Mouse (Mus musculus) heart, embryonic 12.5 days (tissue): ENCODE measurements around the gene Tmem132c. TPM values are rescaled to one million over a fixed set of nuclear protein-coding genes. Genes with fewer than 3 reads are reported as not detected.

Source experiments
- ATAC-seq: fragments of 200-750 bp; cut with Nextera tagmentation; 2 replicates; pipeline ENCODE4 v1.8.0; 2017; ENCODE audit warnings: moderate TSS enrichment, moderate library complexity; ENCODE audit not compliant: insufficient number of reproducible peaks, low FRiP score
- H3K27ac ChIP-seq: fragments of 300-500 bp; sonication (generic); 2 replicates; pipeline ENCODE4 v1.5.1; 2016; ENCODE audit warnings: mild to moderate bottlenecking, moderate library complexity; ENCODE audit not compliant: poor library complexity, severe bottlenecking
- H3K27me3 ChIP-seq: fragments of 300-500 bp; sonication (generic); replicated peaks from 2 replicates; pipeline ENCODE4 v1.6.1; 2016; ENCODE audit warnings: mild to moderate bottlenecking, moderate library complexity
- H3K36me3 ChIP-seq: fragments of 300-500 bp; sonication (generic); 2 replicates; pipeline ENCODE4 v1.6.1; 2016; ENCODE audit warnings: mild to moderate bottlenecking, moderate library complexity
- H3K4me1 ChIP-seq: fragments of 300-500 bp; sonication (generic); replicated peaks from 2 replicates; pipeline ENCODE4 v1.6.1; 2016; ENCODE audit warnings: mild to moderate bottlenecking
- H3K4me2 ChIP-seq: fragments of 300-500 bp; sonication (generic); 2 replicates; pipeline ENCODE4 v1.6.1; 2016; ENCODE audit warnings: mild to moderate bottlenecking, moderate library complexity
- H3K4me3 ChIP-seq: fragments of 300-500 bp; sonication (generic); 2 replicates; pipeline ENCODE4 v1.5.1; 2016; ENCODE audit warnings: mild to moderate bottlenecking
- H3K9ac ChIP-seq: fragments of 300-500 bp; sonication (generic); 2 replicates; pipeline ENCODE4 v1.6.1; 2016; ENCODE audit warnings: mild to moderate bottlenecking, moderate library complexity
- H3K9me3 ChIP-seq: fragments of 300-500 bp; sonication (generic); replicated peaks from 2 replicates; pipeline ENCODE4 v1.6.1; 2016; ENCODE audit warnings: mild to moderate bottlenecking, moderate library complexity
- WGBS: fragments of 180-500 bp; shearing (Covaris S2); methylation state at CpG from one replicate; pipeline ENCODE4 v1.1.7; 2016; 5-methylcytosine and 5-hydroxymethylcytosine counted together
- polyA plus RNA-seq: library from polyadenylated mRNA; unstranded; fragments of >200 nt; fragmentation: Nextera tagmentation; extraction: Ambion mirVana; gene quantifications from 2 replicates; pipeline ENCODE4 v1.2.1, GENCODE M21; 2016

The Tmem132c gene
- polyA plus RNA-seq, 1 experiment from 2014 or later: 3.4 TPM

DNA sequence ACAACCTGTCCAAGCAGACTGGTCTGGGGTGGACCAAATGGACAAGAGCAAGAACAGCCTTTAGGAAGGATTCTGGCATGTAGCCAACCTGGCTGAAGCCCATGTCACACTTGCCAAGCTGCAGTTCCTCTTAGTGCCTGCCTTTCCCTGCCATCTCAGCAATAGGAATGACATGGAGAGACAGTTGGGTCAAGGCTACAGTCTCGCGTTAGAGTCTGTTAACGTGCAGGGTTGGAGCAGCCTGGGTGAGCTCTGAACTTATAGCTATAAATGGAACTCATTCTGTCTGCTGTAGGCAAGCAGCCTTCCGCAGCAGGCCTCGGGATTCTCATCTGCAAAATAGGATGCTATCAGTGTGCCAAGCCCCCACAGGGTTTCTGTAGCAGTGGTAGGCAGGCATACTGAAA lies 305.0 kb downstream of the Tmem132c start:
- Histone ChIP-seq H3K27me3 (no peaks in the 10 kb centered on the region), H3K36me3 (no peaks in the 10 kb centered on the region), H3K27ac (no peak overlapping the region), H3K9ac (no peak overlapping the region), H3K4me3 (no peak overlapping the region), H3K4me2 (no peak overlapping the region), H3K4me1 (no peaks in the 10 kb centered on the region), H3K9me3 (0 out of 2 replicates have a peak, but pooled peaks cover 4% of the 10 kb centered on the region)
- 85% methylated on average over 5 of the region's 5 CpGs for WGBS
- ATAC-seq: no peak

DNA sequence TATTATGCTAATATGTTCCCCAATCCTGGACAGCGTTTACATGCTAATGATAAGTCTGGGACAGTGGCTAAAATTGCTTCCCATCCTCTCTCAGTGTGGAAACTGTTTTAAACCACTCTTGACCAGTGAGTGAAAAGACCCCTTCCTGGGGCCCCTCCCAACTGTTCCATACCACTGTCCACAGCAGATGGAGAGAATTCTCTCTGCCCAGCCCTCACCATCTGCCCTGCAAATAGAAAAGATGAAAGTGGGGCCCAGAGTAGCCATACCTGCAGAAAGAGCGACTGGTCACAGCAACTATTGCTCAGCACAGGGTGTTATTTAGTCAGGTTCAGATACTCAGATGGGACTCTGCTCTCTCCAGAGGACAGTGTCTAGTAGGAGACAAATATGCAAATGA lies 306.5 kb downstream of the Tmem132c start:
- Histone ChIP-seq H3K4me1 (no peaks in the 10 kb centered on the region), H3K36me3 (no peaks in the 10 kb centered on the region), H3K9me3 (0 out of 2 replicates have a peak, but pooled peaks cover 4% of the 10 kb centered on the region), H3K27ac (no peak overlapping the region), H3K4me2 (no peak overlapping the region), H3K9ac (no peak overlapping the region), H3K27me3 (no peaks in the 10 kb centered on the region), H3K4me3 (no peak overlapping the region)
- WGBS: 66% methylated on average over 2 of the region's 2 CpGs
- ATAC-seq: no peak

DNA sequence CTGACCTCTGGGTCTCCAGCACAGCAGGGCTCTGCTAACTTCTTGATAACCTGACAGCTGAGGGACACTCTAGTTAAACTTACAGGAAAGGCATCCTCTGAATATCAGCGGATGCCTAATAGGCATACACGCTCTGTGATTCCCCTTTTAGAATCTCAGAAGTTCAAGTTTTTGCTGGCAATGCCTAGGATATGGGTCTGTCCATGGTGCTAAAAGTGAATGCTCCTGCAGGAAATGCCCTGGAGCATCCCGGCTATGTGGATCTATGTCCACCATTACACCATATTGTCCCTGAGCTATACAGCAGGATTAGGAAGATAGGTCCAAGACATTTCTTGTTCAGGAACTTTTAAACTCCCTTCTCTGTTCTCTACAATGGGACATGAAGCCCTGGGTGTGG lies 319.5 kb downstream of the Tmem132c start:
- Histone ChIP-seq H3K36me3 (no peaks in the 10 kb centered on the region), H3K4me1 (no peaks in the 10 kb centered on the region), H3K4me2 (no peak overlapping the region), H3K9me3 (no peaks in the 10 kb centered on the region), H3K27me3 (no peaks in the 10 kb centered on the region), H3K27ac (no peak overlapping the region), H3K9ac (no peak overlapping the region), H3K4me3 (no peak overlapping the region)
- 73% methylated on average over 3 of the region's 3 CpGs for WGBS
- no peak for ATAC-seq

DNA sequence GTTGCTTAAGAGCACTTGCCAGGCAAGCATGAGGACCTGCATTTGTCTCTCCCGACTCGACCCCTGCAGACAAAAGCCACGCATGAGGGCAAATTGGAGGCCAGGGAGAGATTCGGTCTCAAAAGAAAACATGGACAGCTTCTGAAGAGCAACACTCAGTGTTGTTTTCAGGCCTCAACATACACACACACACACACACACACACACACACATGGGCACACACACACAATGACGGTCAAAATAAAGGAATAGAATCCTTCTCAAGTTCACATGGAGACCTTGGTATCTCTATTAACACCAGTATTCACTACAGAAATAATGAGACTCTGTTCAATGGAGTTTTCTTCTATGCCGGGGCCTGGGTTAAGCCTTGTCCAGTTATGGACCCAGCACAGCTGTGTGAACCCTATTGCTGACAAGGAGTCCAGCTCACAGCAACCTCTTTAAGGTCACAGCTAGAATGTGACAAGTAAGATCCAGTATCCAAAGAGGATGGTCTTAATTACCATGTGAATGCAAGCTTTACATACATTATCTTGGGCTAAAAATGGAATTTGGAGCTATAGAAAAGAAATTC lies 325.6 kb downstream of the Tmem132c start:
- Histone ChIP-seq H3K9me3 (no peaks in the 10 kb centered on the region), H3K27ac (no peak overlapping the region), H3K36me3 (no peaks in the 10 kb centered on the region), H3K4me1 (no peaks in the 10 kb centered on the region), H3K27me3 (no peaks in the 10 kb centered on the region), H3K4me3 (no peak overlapping the region), H3K4me2 (no peak overlapping the region), H3K9ac (no peak overlapping the region)
- WGBS: 71% methylated on average over 6 of the region's 6 CpGs
- ATAC-seq: no peak

DNA sequence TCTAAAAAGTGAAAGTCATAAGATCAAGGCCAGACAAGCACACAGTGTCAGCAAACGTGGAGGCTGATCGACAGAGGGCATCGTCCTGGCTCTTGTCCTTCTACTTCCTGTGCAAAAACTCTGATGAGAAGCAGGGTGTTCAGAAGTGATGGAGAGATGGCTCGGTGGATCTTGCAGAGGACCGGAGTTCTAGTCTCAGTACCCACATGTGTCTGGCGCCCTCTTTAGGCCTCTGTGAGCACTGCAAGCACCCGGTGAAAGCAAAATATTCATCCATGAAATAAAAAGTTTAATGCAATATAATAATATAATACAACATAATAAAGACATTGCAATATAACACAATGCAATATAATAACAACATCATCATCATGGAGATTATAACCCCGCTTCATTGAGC lies 335.8 kb downstream of the Tmem132c start:
- Histone ChIP-seq H3K27me3 (peaks cover 11% of the 10 kb centered on the region; the same call in 1 of the 2 replicates), H3K27ac (no peak overlapping the region), H3K36me3 (no peaks in the 10 kb centered on the region), H3K4me3 (no peak overlapping the region), H3K9ac (no peak overlapping the region), H3K4me1 (no peaks in the 10 kb centered on the region), H3K4me2 (no peak overlapping the region), H3K9me3 (no peaks in the 10 kb centered on the region)
- no peak for ATAC-seq
- 51% methylated on average over 8 of the region's 8 CpGs for WGBS

DNA sequence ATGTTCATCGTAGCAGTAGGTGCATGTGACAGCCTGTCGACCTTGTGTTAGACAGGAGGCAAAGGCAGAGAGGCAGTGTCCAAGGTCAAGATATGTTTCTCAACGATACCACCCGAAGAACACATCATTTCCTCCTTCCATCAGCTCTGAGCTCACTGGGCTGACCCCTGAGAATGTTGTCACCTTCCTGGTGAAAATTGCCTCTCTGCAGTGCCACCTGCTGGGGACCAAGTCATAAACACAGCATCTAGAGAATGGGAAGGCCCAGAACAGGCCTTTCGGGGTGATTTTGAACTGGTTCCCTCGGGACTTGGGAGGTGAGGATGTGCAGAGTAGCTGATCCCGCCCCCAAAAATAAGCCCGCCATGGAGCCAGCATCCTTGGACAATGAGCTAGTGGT lies 342.1 kb downstream of the Tmem132c start:
- Histone ChIP-seq H3K27ac (no peak overlapping the region), H3K9ac (no peak overlapping the region), H3K4me3 (no peak overlapping the region), H3K4me1 (no peaks in the 10 kb centered on the region), H3K27me3 (0 out of 2 replicates have a peak, but pooled peaks cover 3% of the 10 kb centered on the region), H3K36me3 (no peaks in the 10 kb centered on the region), H3K9me3 (peaks cover 7% of the 10 kb centered on the region; the same call in 1 of the 2 replicates), H3K4me2 (no peak overlapping the region)
- no peak for ATAC-seq
- 77% methylated on average over 8 of the region's 8 CpGs for WGBS

DNA sequence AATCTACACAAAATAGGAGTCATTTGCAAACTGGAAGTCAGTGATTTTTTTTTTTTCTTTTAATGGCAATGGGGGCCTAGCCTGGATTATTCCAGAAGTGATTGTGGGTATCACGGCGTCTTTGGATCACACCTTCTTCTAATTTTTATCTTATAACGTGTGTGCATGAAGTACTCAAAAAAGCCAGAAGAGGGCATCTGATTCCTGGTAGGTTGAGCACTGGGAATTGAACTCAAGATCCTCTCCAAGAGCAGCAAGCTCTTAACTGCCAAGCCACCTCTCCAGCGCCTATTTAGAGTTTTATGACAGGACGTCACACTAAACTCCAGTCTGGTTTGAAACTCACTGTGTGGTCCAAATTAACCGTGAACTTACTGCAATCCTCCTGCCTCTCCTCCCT lies 346.2 kb downstream of the Tmem132c start:
- no peaks in the 10 kb centered on the region for H3K27me3 ChIP-seq
- H3K36me3 ChIP-seq: peaks cover 11% of the 10 kb centered on the region
- H3K4me3 ChIP-seq: no peak overlapping the region
- H3K9ac ChIP-seq: no peak overlapping the region
- no peak for ATAC-seq
- H3K4me2 ChIP-seq: no peak overlapping the region
- no peak overlapping the region for H3K27ac ChIP-seq
- H3K4me1 ChIP-seq: no peaks in the 10 kb centered on the region
- 62% methylated on average over 6 of the region's 6 CpGs for WGBS
- peaks cover 7% of the 10 kb centered on the region; the same call in 1 of the 2 replicates for H3K9me3 ChIP-seq

DNA sequence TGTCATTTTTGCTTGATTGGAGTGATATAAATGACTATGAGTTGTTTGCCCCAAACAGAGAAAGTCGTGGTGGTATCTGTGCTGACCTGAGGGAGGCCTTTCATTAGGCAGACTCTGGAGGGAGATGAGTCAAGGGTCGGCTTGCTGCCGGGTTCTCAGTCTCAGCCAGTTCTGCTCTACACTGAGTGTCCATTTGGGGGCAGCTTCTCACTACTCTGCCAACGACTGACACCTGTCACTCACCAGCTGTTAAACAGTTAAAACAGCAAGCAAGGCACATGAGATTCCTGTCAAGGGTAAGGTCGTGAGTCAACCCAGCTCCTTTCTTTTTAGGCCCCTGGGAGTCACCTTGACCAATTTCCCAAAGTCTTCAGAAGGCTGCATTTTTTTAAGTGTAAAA lies 350.8 kb downstream of the Tmem132c start:
- WGBS: 66% methylated on average over 5 of the region's 5 CpGs
- no peaks in the 10 kb centered on the region for H3K4me1 ChIP-seq
- H3K36me3 ChIP-seq: peaks cover 57% of the 10 kb centered on the region
- no peak overlapping the region for H3K4me2 ChIP-seq
- no peak overlapping the region for H3K9ac ChIP-seq
- no peaks in the 10 kb centered on the region for H3K27me3 ChIP-seq
- no peak overlapping the region for H3K4me3 ChIP-seq
- no peak for ATAC-seq
- no peaks in the 10 kb centered on the region for H3K9me3 ChIP-seq
- no peak overlapping the region for H3K27ac ChIP-seq

DNA sequence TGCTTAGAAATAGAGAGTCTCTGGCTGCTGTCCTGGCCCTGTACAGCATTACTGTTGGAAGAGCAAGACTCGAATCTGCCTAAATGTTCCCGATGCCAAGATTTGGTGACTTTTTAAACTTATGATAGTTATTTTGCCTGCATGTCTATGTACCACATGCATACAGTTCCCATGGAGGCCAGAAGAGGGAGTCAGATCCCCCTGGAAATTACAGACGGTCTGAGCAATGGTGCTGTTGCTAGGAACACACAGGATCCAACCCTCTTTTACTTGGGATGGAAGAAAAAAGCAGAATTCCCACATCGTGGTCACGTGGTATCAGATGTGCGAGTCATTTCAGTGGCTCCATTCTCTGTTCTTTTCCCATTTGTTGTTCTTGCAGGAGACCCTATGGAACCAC lies 351.2 kb downstream of the Tmem132c start:
- Histone ChIP-seq H3K9me3 (no peaks in the 10 kb centered on the region), H3K36me3 (peaks cover 61% of the 10 kb centered on the region)
- ATAC-seq: no peak

DNA sequence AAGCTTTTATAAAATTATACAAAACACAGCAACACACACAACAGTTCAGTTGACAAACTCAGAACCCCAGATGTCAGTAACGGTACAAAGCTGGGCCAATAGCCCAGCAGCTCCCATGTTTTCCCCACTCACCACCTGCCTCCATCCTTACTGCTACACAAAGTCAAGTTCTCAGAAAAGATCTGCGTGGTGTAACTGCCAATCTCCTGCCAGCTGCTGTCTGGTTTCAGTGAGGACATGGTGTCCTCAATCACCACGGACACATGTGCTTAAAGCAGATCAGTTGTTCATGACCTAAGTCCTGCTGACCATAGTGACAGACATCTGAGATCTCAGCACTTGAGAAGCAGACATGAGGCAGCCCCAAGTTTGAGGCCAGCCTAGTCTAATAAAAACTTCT lies 354.1 kb downstream of the Tmem132c start:
- WGBS: 89% methylated on average over 3 of the region's 3 CpGs
- Histone ChIP-seq H3K4me1 (no peaks in the 10 kb centered on the region), H3K4me3 (no peak overlapping the region), H3K36me3 (peaks cover 83% of the 10 kb centered on the region), H3K4me2 (no peak overlapping the region), H3K27ac (no peak overlapping the region), H3K9me3 (no peaks in the 10 kb centered on the region), H3K9ac (no peak overlapping the region), H3K27me3 (no peaks in the 10 kb centered on the region)
- no peak for ATAC-seq

More for the DNA sequence above, 351.2 kb downstream of the Tmem132c start:
- H3K27me3 ChIP-seq: no peaks in the 10 kb centered on the region
- H3K9ac ChIP-seq: no peak overlapping the region
- 79% methylated on average over 6 of the region's 6 CpGs for WGBS
- H3K4me2 ChIP-seq: no peak overlapping the region
- H3K4me3 ChIP-seq: no peak overlapping the region
- no peak overlapping the region for H3K27ac ChIP-seq
- no peaks in the 10 kb centered on the region for H3K4me1 ChIP-seq

DNA sequence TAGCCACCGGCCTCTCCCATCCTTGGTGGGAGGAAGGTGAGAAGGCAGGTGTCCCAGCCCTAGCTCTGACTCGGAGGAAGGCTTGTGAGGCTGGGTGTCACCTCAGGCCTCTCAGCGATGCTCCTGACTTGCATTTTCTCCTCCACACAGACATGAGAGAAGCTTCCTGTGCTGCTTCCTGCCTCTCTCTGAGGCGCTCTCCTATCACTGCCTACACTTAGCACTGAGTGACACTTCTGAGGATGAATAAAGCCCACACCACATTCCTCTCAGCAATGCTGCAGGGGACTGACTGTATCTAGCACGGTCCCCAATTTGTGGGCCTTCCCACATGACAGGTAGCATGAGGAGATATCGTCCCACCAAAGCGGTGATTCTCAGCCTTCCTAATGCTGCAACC lies 355.3 kb downstream of the Tmem132c start:
- H3K36me3 ChIP-seq: peaks cover 94% of the 10 kb centered on the region
- no peak overlapping the region for H3K27ac ChIP-seq
- no peak overlapping the region for H3K4me2 ChIP-seq
- ATAC-seq: no peak
- 83% methylated on average over 7 of the region's 7 CpGs for WGBS
- no peaks in the 10 kb centered on the region for H3K9me3 ChIP-seq
- H3K4me1 ChIP-seq: no peaks in the 10 kb centered on the region
- H3K4me3 ChIP-seq: no peak overlapping the region
- no peaks in the 10 kb centered on the region for H3K27me3 ChIP-seq
- no peak overlapping the region for H3K9ac ChIP-seq

DNA sequence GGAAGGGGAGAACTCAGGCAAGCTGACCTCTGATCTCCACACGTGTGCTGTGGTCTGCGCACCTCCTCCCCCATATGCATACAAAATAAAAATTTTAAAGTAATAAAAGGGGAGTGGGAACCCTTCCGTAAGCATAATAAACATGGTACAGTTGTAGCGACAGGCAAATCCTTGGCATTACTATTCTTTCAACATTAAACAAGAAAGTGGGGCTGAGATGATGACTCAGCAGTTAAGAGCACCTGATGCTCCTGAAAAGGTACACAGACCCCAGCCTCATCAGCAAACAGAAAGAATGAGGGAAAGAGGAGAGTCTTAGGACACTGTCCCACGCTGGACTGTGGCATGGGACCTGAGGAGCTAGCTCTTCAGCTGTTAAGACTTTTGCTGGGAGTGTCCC lies 361.4 kb downstream of the Tmem132c start:
- H3K4me1 ChIP-seq: no peaks in the 10 kb centered on the region
- no peak overlapping the region for H3K9ac ChIP-seq
- ATAC-seq: no peak
- H3K4me2 ChIP-seq: no peak overlapping the region
- WGBS: 89% methylated on average over 5 of the region's 5 CpGs
- H3K27me3 ChIP-seq: no peaks in the 10 kb centered on the region
- no peak overlapping the region for H3K4me3 ChIP-seq
- no peak overlapping the region for H3K27ac ChIP-seq
- H3K9me3 ChIP-seq: no peaks in the 10 kb centered on the region
- H3K36me3 ChIP-seq: peaks cover 81% of the 10 kb centered on the region
